Mouse (Mus musculus): ENCODE measurements around the gene Sema4b.

DNA sequence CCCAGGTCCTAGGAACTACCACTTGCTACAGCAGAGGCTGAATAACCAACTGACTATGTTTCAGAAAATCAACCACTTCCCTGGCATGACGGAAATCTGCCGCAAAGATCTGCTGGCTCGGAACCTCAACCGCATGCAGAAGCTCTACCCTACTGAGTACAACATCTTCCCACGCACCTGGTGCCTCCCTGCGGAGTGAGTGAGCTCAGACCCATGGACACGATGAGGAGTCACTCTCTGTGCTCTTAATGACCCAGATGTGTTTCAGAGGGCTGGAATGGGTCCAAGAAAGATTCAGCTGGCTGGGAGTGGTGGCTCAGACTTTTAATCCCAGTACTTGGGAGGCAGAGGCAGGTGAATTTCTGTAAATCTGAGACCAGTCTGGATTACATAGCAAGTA is 65.8 kb downstream of the Sema4b start:
- no peak for TF ChIP-seq TAL1 (conservative IDR thresholded peaks at IDR 0.05; ENCODE audit: low read depth, low read length)
- no peak for TF ChIP-seq CTCF (IDR thresholded peaks at IDR 0.05; ENCODE audit: low read depth, low read length)
- no peak for TF ChIP-seq GATA1 (IDR thresholded peaks at IDR 0.05; ENCODE audit: borderline replicate concordance, low read length)

Measured in G1E (cell line).